Mouse (Mus musculus) kidney, adult 2 months (tissue): ENCODE data around the gene Wnt5b.

ENCODE experiments used
- CTCF ChIP-seq: fragments of 200-500 bp; conservative IDR thresholded peaks from 2 replicates; pipeline ENCODE4 v1.5.1; 2011; ENCODE audit warnings: low read depth, mild to moderate bottlenecking, control low read depth, low read length, moderate library complexity, mixed read lengths; ENCODE audit not compliant: insufficient read depth, insufficient read length
- POLR2A ChIP-seq: fragments of 200-500 bp; IDR thresholded peaks from one replicate; pipeline ENCODE4 v1.6.1; 2011; ENCODE audit warnings: low read depth, low read length, control low read depth

DNA sequence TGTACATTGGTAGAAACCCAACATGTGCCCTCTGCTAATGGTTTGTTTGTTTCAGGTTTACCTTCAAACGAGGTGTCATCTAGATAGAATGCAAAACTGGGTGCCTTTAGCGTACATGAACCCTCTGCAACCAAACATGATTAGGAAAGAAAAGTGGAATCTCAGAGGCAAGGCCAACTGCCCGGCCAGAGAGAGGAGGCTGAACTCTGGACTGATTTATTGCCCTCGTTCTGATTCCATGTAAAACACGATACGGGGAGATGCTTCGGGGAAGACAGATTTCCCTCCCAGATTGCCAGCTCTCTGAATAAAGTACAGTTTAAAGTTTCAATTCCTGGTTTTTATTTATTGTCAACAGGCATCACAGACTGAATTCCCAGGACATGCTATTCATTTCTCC is 138.8 kb downstream of the Wnt5b start:
- TF ChIP-seq CTCF: no peak
- TF ChIP-seq POLR2A: no peak
